Mouse (Mus musculus): Measurements from ENCODE around the gene Degs2.
A peak's percentile ranks its signal among the peaks of the same experiment; 100 is the strongest.

Gene Degs2

DNA sequence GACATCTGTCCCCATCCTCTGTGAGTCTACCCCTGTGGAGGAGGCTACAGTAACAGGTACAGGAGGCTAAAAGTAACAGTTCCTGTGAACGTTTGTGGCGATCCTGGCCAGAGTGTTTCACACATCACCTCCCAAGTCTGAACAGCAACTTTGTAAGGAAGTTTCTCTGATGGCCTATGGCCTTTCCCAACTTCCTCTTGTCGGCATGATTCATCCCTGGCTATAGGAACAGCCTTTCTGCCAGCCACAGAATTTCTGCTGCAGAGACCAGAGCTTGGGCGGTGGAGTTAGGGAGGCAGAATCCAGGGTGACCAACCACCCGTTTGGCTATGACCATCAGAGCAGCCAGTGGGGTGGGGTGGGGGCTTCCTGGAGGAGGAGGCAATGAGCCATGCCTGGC lies 2.1 kb downstream of the Degs2 start:
- DNase-seq (ENCODE audit: low spot score): no peak

DNA sequence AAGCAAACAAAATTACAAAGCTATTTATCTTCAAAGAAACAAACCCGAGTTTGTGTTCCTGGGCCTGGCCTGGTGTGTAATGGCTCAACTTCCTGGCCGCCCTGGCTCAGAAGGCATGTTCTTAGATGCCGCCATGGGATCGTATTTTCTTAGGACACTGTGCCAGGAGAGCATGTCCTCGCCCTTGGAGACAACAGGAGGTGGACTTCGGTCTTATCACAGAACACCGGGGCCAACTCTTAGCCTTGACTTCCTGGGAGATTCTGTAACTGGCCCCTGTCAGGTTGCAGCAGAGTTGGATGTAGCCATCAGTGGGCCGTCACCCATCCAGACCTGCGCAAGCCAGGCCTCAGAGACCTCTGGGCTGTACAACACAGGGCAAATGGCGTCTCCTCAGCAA lies 2.5 kb downstream of the Degs2 start:
- no peak for DNase-seq (ENCODE audit: low spot score)

DNA sequence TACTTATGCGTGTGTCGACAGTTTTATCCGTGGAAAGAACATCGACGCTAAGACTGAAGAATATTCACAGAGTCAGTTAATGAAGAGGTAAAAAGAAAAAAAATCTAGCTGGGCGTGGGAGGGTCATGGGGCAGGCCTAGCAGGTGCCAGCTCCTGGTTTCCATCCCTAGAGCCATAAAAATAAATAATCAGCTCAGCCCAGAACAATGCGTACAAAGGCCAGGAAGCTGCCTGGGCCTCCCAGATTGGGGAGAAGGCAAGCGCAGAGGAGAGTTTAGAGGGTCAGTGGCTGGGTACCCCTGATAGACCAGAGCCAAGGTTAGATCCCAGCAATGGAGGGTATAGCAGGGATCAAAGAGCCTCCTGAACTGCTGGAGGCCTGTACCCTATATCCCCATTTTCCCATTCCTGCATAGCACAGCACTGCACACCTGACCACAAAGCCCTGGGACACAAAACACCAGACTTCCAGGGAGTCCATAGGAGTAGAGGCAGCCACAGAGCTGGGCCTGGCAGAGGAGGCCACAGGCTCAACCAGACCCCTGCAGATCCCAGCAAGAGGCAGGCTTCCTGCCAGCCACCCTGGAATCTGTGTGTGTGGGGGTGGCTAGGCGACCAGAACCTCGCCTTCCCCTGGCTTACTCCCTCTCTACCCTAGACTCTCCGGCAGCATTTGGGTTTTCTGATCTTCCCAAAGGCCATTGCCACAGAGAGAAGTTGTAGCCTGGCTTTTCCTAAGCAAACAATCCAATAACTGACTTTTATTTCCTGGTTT lies 3.2 kb downstream of the Degs2 start:
- no peak for DNase-seq (ENCODE audit: low spot score)

DNA sequence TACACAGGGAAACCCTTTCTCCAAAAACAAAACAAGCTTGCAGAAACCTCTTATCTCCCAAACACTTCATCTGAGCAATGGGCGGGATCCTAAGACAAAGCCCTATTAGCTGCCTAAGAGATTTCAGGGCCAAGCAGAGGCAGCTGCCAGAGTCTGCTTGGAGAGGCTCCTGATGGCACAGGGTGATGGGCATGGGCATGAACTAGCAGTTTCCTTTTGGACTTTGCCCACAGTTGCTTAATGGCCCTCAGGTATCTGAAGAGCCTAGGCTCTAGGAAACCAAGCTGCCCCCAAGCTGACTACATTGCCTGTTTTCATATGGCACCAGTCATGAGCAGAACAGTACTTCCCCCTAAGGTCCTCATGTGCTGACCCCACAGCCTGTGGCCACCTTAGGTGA lies 7.9 kb downstream of the Degs2 start:
- no peak for DNase-seq (ENCODE audit: low spot score)

DNA sequence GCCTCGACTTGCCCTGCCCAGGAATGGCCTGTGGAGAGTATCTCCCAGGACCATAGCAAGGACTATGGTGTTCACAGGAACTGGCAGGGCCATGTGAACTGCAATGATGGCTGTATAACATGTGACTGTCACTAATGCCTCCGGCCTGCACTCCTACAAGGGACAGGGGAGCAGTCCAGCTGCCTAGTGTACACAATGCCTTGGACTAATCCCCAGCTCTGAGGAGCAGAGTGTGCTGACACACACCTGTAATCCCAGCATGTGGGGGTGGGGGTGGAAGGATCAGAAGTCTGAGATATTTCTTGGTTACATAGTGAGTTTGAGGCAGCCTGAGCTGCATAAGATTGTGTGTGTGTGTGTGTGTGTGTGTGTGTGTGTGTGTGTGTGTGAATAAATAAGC lies 8.5 kb downstream of the Degs2 start:
- no peak for DNase-seq (ENCODE audit: low spot score)

DNA sequence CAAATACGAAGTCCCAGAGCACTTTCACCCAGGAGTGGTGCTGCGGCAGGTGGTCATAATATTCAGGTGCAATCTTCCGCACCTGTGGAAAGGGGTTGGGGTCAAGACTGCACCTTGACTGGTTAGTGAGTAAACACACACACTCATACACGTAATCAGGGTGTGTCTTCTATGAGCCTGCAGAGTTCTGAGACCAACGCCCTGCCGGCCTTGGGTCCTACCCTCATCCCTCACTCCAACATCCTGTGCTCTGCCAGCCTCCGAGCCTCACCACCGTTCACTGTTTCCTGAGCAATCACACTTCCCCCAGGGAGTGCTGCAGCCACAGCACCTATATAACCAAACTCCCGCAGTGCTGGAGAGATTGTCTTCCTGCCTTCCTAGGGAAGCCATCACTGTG lies 11.6 kb downstream of the Degs2 start:
- DNase-seq (ENCODE audit: low spot score): no peak

DNA sequence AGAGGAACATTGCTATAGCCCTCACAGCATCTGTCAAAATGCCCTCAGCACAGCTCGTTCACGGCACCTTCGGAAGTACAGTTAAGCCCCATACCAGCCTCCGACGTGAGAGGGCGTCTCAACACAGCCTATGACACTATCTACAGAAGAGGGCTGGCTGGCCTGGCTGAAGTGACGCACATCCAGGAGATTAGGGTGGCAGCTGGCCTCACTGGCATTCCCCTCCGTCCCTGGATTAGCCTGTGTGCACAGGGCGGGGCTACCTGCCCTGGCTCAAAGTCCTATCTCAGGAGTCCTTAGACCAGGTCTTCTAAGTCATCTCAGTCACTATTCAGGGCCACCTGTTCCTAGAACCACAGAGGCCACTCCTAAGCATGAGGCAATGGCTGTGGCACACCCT lies 12.9 kb downstream of the Degs2 start:
- DNase-seq (ENCODE audit: low spot score): no peak

DNA sequence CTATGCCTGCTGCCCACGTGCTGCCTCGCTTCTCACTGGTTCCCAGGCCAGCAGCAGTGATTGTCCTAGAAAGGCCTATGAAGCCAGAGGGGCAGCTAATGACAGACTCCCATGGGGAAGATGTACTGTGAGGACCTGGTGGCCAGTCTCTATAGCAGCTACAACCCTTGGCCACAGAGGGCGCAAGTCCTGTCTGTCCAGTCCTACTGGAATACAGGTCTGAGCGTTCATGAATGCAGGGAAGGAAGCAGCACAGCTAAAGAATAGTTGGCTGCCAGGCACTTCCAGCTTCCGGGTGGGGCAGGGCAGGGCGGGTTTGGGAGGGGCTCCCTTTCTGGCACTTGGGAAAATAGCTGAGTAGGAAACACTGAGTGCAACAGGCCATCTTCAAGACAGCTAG lies 15.2 kb downstream of the Degs2 start:
- DNase-seq (ENCODE audit: low spot score): peak; percentile 38

DNA sequence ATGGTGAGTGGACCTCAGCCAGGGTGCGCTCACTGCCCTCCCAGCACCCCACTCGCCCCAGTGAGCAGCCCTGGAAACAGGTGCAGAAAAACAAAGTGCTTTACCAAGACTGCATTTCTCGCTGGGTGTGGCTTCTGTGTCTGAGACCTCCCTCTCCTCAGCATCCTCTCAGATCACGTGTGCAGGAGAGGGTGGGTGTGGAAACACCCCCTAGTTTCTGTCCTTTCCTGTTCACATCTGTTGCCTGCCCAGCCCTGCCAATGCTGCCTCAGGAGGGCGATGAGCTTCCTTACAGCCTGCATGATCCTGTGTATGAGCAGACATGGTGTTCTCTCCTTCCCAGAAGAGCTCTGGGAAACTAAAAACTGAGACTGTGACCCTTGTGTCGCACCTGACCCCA lies 15.7 kb downstream of the Degs2 start:
- peak; percentile 23 for DNase-seq (ENCODE audit: low spot score)

DNA sequence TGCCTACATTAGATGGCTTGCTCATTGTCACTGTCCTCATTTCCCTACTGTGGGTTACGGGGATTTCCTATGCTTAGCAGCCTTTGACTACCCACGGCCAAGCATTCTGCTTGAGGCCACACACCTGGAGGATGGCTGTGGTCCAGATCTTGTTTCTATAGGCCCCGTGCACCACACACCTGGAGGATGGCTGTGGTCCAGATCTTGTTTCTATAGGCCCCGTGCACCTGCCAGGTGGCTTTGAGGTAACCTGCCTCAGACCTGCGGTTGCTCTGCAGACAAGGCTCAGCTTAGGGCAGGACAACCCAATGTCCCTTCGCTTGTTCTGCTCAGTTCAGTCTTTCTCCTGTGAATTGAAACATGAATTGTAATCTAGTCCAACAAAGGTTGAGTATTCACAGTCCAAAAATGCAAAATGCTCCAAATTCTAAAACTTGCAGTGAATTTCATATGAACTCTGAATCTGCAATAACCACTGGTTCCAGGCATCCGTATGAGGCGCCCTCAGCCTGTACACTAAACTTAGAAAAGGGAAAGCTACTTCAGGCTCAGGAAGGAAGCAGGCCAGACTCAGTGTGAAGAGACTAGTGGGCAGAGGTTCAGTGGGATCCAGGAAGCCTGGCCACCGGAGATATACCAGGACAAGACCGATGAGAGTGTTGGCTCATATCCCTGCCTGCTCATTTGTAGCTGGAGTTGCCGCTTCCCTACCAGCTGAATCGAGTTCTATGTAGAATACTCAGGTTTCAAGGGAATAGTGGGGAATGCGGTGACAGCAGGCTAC lies 19.7 kb downstream of the Degs2 start:
- peak; percentile 23 for DNase-seq (ENCODE audit: low spot score)

DNA sequence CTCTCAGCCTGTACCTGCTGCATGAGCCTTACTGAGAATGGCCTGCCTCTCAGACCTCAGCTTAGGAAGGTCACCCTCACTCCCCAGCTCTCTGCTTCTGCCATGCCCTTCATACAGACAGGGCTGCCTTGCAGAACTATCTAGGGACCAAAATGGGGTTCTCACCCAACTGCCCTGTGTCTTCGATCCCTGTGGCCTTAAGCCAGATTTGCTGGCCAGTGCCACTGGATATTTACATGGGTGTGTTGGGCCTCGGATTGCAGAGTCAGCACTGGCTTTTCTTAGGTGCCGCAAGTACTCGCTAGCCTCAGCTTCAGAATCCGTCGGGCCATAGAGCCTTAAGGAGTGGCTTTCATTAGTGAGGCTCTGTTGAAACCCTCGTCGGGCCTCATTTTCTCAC lies 21.3 kb downstream of the Degs2 start:
- DNase-seq (ENCODE audit: low spot score): no peak

DNA sequence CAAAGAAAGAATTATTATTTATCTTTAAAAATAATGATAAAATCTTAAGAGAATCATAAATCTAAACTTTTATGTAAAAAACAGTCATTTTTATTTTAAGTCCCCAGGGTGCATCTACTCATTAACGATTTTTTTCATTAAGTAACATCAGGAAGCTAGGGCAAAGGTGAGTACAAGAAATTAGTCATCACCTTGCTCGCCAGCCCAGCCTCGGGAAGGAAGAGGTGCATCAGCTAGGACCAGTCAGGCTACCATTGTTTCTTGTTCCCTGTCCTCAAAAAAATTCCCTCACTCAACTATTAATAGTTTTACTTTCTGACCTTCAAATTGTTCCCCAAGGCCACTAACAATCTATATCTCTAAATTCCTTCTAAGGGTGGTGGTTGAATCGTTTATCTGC lies 23.7 kb downstream of the Degs2 start:
- DNase-seq (ENCODE audit: low spot score): no peak

DNA sequence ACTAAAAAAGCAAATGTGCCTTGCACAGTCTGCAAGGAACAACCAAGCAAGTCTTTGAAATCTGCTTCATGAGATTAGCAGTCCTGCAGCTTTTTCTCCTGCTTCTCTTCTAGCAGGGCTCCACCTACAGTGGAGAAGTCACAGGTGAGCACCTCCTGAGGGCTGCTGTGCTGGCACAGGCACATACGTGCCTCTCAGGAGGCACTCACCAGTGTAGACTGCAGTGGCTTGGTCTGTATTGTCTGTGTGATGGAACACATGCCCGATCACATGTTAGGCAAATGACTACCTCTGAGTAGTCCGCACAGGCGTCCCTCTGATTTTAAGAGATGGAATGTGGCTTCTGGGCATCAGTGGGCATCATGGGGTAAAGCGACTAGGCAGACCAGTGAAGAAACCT lies 25.0 kb downstream of the Degs2 start:
- no peak for DNase-seq (ENCODE audit: low spot score)

DNA sequence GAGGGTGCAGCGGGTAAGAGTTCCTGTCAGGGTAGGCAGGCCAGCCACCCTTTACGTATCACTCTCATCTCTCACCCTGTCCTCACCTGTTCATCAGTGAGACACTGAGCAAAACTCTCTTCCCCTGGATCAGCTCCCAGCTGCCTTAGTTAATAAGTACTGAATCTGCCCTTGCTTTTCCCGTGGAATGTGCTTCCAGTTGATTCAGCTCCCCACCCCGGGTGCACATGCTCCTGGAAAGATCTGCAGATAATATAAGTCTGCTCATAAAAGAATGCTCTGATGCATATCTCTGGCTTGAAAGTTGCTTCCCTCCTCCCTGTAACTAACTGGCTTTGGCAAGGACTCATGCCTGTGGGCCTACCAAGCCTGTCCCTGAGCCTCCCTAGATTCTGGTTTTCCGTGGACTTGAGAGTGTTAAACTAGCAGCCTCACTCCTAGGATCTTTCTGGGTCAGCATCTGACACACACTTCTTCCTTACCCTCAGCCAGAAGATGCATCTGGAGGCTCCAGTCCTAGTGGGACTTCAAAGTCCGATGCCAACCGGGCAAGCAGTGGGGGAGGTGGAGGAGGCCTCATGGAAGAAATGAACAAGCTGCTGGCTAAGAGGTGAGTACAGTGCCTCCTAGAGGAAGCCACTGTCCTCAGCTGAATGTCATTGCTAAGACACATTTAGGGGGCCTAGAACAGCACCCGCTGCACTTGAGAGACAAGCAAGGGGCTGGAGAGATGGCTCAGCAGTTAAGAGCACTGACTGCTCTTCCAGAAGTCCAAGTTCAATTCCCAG lies 26.3 kb downstream of the Degs2 start:
- DNase-seq (ENCODE audit: low spot score): no peak

DNA sequence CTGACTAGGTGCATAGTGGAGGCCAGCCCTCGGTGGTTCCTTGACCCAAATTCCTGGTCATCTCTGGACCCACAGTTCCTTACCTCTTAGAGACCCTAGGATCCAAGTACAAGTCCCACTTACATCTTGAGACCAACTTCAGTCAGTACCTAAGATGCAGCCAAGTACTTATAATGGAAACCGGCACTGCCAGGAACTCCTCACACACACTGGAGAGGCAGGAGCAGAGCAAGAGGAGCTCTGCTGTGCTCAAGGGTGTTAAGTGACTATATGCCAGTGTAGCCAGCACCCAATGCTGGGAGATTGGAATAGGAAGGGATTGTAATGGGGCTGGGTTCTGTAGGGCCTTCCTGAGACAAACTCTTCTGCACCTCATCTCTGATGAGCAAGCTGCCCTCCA lies 27.2 kb downstream of the Degs2 start:
- peak; percentile 32 for DNase-seq (ENCODE audit: low spot score)

DNA sequence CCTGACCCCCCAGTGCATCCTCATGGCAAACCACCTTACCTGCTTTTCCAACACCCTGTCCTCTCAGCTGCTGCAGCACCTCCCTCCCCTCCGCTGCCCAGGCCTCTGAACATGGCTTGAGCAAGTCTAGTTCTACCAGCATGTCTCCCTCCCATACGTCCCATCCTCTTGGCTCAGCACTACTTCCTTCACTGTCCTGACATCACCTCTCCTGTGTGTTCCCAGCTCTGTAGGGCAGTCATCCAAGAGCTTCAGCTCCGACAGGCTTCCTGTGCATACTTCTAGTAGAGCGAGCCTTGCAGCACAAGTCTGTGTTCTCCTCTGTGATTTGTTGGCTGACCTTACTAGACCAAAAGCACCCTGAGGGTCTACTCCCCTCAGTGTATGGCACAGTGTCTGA lies 27.6 kb downstream of the Degs2 start:
- peak; percentile 78 for DNase-seq (ENCODE audit: low spot score)

DNA sequence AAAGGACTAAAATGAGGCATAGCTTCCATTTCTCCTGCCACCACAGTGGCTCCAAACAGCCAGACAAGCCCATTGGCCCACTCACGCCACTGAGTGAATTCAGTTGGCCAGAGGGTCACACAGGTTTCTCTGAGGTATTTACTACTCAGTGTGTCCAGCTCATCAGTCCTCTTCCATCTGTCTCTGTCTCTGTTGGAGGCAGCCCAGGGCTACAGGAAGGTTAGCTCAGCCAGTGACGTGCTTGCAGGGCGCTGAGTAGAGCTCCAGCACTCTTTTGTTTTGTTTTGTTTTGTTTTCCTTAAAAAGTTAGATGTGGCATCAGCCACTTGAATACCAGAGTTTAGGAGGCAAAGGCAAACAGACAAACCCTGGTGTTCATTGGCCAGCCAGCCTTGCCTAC lies 28.6 kb downstream of the Degs2 start:
- no peak for DNase-seq (ENCODE audit: low spot score)

DNA sequence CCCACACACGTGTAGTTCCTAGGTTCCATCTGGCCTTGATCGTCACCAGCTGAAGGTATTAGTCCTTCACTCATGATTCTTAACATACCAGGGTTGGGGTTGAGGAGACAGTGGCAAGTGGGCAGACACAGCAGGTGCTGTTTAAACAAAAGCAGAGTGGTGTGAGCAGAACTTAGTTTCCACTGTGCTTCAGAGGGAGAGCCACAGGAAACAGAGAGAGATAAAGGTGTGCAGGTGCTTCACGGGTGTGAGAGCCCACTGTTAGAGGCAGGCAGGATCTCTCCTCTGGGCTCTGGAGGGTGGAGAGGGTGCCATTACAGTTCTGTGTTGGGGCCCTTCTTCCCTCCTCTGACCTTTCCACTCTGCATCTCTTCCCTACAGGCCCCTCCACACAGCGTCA lies 29.2 kb downstream of the Degs2 start:
- DNase-seq (ENCODE audit: low spot score): no peak

DNA sequence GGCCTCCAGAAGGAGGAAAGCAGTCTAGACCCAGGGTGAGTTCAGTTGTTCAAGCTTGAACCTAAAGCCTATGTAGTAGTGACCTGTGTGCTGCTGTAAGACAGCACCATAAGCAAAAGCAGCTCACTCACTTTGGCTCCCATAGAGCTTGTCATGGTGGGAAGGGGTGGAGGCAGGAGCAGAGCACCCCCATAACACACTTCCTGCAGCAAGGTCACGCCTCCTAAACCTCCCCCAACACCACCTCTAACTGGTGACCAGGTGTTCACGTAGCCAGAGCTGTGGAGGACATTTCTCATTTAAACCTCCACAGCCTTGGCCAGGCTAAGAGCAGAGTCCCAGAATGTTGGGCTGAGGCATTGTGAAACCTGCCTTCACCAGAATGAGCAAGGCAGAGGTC lies 30.6 kb downstream of the Degs2 start:
- DNase-seq (ENCODE audit: low spot score): no peak

DNA sequence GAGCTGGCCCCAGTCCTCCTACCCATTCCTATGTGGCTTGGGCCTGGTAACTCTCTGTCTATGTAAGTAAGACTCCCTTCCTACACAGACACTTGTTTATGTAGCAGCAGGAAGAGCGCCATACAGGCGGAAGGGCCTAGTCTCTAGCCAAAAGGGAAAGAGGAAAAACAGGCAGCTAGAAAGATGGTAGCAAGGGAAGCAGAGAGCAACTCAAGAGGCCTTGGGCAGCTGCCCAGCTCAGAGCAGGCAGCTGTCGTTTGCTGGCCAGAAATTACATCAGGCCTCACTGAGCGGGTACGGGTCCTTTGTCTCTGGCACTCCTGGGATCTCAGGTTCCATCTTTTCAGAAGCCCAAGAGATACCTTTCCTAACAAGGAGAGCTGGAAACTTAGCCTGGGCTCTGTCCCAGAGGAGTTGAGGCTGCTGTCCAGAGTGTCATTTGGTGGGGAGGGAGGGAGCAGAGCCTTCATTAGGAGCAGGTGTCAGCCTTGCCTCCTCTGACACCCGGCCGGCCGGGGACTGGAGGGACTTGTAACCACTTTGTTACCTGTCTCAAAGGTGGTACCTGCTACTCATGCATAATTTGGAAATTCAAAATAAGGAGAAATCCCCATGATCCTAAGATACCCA lies 33.4 kb downstream of the Degs2 start:
- peak; percentile 45 for DNase-seq (ENCODE audit: low spot score)

DNA sequence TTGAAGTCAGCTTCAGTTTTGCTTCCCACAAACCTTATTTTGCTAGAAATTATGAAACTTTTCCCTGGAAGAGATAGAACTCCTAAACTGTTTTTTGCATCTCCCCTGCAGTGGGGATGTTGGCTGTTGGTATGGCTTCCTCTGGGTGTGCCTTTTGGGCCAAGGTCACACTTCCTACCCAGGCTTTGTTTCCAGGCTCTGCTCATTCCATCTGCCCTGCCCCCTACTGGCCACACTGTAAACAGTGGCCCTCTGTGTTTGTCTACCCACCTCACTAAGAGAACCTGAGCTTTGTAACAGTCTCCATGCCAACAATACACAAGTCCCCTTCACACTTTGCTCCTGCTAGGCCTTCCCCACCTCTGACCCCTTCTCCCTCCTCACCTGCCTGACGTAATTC lies 44.8 kb downstream of the Degs2 start:
- DNase-seq (ENCODE audit: low spot score): peak; percentile 71

Data from lung, postnatal 25 days (tissue).